Mouse (Mus musculus) mesoderm, embryonic 11.5 days (tissue): ENCODE measurements around the gene Gnai1.

Experiments used
- DNase-seq: peaks from one replicate; pipeline ENCODE4 v3.0.0-alpha.2; 2012; ENCODE audit warnings: low read depth, low spot score

Gene Gnai1

DNA sequence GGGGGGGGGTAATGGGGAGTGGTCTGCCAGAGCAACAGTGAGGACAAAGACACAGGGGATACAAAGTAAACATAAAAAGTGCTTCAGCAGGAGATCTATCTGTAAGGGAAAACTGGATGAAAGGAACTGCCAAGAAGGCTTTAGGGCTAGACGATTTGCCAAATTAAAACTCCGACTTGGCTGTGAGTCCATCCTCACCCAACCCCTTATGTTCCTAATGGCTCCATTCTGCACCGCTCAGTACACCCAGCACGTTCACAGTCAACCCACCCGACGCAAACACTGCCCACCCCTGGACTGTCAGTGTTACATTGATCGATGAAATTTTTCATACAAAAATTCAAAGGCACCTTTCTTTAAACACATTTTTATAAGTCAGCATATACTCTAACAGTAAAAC lies 71.5 kb downstream of the Gnai1 start:
- no peak for DNase-seq

GRCm38 (mm10) chr5:18288079-18288478 lies 72.1 kb downstream of the Gnai1 start:
- DNase-seq = no peak

DNA sequence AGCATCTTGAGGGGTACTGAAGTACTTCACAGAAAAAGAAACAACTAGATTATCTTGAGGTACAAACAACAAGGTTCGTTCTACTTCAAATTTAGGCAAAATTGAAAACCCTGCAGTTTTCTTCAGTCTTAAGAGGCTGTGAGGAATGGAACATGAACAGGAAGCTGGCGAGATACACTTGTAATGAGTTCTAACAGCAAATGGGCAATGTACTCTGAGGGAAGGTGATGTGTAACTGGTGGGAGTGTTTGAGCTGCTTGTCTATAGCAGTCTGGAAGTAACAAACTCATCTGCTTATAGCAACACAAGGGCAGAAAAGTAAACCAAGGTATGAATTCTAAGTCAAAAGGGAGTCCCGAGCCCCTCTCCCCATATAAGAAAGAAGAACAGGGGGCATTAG lies 78.1 kb downstream of the Gnai1 start:
- DNase-seq = no peak

DNA sequence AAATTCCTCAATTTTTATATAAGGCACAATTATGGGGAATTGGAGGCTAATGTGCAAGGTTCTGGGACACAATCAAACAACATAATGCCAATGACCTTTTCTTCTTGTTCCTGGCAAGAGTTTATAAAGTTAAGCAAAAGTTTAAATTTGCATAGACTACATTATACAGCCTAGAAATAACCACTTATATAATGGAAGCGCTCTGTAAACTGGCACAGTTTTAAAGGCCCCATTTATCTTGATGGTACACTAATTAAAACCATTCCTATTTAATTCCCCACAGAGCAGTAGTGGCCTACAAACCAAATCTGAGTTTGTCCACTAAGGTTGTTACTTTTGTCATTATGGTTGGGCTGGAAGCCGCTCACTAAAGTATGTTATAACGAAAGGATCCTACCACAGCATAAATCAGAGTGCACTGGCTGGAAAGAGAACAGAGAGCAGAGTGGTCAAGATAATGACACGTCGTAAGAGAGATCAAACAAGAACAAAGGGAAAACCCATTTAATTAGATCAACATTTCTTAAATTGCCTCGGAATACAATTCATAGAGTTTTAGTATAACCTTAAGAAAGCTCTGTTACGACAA lies 85.7 kb downstream of the Gnai1 start:
- DNase-seq = no peak

- DNase-seq = no peak
Measured at GRCm38 (mm10) chr5:18273291-18274284, 86.6 kb downstream of the Gnai1 start.

DNA sequence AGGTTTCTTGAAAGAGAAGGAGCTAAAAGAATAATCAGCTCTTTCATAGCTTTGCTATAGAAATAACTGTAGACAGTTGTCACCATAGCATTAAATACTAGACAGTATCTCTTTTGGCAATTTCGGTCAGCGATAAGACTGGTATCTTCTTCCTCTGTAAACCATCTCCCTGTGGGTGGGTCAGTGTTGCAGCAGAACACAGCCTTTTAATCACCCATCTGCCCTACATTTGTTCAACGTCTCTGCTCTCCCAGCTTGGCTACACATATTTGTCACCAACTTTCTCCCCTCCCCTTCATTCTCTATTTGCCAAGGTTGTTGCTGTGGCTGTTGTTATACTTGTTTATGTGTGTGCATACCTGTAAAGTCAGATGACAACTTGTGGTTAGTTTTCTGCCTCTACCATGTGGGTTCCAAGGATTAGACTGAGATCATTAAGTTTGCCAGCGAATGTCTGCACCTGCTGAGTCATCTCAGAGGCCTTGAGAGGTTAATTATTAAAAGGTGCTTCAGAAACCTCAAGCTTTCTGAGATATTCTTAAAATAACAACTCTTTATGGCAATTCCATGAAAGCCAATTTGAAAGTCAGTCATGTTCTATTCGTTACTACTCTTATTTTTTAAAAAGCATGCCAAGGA lies 109.7 kb downstream of the Gnai1 start:
- no peak for DNase-seq

DNA sequence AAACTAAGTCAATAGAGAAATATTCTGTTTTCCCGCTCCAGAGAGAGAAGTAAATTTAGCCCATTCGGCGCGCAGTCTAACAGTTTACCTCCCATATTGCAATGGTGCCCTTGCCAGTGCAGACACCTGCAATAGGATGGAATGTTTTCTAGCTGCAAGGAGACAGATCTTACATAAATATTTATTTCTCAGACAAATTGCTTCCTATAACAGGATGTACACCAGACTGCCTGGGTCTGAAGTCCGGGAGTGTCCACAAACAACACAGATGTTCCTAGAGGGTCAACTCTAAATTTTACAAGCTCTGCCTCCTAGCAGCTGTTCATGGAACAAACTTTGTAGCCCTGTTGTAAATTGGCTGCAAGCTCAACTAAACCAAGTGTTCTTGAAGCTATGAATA lies 111.0 kb downstream of the Gnai1 start:
- no peak for DNase-seq

GRCm38 (mm10) chr5:18229396-18229795 lies 130.8 kb downstream of the Gnai1 start:
- DNase-seq = peak; percentile 8

DNA sequence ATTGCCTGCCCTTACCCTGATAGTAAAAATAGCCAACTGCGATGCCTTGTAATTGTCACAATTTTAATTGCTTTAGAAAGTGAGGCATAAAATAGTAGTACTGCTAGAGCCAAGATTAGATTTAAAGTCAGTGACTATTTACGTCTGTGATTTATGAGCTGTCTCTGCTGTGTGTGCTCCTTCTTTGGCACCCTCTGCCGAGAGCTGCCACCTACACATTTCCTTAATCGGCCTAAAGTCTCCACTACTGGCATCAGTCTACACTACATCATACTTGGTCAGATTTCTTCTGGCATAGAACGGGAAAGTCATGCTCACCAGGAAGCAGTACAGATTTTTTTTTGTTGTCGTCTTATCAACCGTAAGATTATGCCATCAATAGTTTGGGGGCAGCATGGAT lies 131.3 kb downstream of the Gnai1 start:
- no peak for DNase-seq

- DNase-seq = no peak
Measured at GRCm38 (mm10) chr5:18220873-18221272, 139.3 kb downstream of the Gnai1 start.

DNA sequence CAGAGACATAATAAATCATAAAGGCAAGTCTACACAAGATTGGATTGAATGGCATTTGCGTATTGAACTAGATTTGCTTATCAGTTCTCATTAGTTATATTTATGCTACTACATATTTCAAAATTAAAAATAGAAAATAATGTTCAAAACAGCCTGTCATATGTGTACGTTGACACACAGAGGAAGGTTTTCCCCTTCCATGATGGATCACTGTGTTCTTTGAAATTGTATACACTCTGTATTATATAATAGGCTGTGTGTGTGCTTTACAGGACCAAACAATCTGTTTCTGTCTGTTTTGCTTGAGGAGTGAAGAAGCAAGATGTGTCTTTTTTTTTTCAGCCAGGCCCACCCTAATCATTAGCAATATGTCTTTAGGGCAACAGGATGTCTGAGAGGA lies 141.9 kb downstream of the Gnai1 start:
- DNase-seq = no peak

DNA sequence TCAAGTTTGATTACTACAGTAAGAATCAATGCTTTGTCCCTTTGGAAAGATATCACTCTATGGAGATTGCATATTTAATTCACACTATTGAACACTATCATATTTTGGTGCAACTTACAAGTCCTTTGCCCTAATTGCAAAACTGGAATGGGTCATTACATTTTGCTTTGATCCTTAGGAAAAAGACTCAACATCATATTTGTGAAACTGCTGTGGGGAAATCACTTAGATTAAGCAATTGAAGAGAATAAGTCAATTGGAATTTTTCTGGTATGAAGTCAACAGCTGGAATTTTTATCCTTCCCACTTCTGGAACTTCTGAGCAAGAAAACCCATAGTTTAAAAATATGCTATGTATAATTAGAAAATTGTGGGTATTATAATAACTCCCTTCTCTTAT lies 142.3 kb downstream of the Gnai1 start:
- no peak for DNase-seq
